Mouse (Mus musculus): ENCODE data around the gene Dnaaf2. TPM values are rescaled to one million over a fixed set of nuclear protein-coding genes. Genes with fewer than 3 reads are reported as not detected.

Gene Dnaaf2
- polyA plus RNA-seq, 1 experiment from 2014 or later = 10.9 TPM

- no peaks in the 10 kb centered on the region for H3K27me3 ChIP-seq
- peak within 1 kb of the TSS; percentile 100 for H3K4me3 ChIP-seq
- H3K4me1 ChIP-seq = peaks cover 34% of the 10 kb centered on the region
- under 1% methylated on average over 75 of the region's 75 CpGs for WGBS
- ATAC-seq (replicated peaks) = peak; percentile 76
- peak within 1 kb of the TSS; percentile 96 for H3K4me2 ChIP-seq (replicated peaks)
- peak within 1 kb of the TSS; percentile 94 for H3K9ac ChIP-seq (replicated peaks)
- peaks cover 13% of the 10 kb centered on the region; the same call in 1 of the 2 replicates for H3K36me3 ChIP-seq
- no peaks in the 10 kb centered on the region for H3K9me3 ChIP-seq
- peak within 1 kb of the TSS; percentile 96 for H3K27ac ChIP-seq (replicated peaks)
Observed at GRCm38 (mm10) chr12:69196444-69197377, 1.5 kb downstream of the Dnaaf2 start, which contains the start of gene Gm49383. Gene Gm49383, minus strand, starts transcription at chr12:69197104.

DNA sequence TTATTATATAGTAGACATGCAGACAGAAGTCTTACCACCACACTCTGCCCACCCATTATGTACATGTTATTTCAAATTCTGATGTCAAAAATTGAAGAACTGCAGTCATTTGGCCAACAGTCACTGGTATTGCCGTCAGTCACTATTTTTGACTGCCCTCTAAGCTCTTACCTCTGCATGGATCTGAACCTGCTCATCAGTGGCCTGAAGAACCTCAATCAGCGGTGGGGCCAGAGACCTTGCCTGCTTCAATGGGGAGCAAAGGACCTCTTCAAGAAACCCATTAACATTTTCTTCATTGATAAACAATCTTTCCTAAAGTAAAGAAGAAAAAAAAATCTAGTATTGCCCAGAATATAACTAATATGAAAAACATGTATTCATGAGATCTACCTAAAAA lies 5.6 kb downstream of the Dnaaf2 start:
- no peaks in the 10 kb centered on the region for H3K27me3 ChIP-seq
- H3K4me1 ChIP-seq = peaks cover 14% of the 10 kb centered on the region
- no peak overlapping the region for H3K4me2 ChIP-seq (replicated peaks)
- peaks cover 28% of the 10 kb centered on the region for H3K36me3 ChIP-seq
- WGBS = 95% methylated on average over 2 of the region's 2 CpGs
- H3K27ac ChIP-seq (replicated peaks) = no peak overlapping the region
- no peak for ATAC-seq (replicated peaks)
- H3K9me3 ChIP-seq = no peaks in the 10 kb centered on the region
- H3K4me3 ChIP-seq = no peak overlapping the region
- no peak overlapping the region for H3K9ac ChIP-seq (replicated peaks)

DNA sequence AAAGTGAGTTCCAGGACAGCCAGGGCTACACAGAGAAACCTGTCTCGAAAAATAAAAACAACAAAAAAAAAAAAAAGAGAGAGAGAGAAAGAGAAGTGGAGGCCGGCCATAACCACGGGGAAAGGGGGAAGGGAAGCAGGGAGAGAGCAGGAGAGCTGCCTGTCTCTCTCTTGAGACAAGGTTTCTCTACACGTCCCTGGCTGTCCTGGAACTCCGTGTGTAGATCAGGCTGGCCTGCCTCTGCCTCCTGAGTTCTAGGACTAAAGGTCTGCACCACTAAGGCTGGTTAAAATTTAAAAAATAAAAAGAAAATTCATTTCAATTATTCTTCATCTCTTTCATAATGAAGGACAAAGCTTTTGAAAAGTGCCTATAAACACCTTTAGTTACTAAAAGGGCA lies 6.8 kb downstream of the Dnaaf2 start:
- H3K4me3 ChIP-seq = no peak overlapping the region
- WGBS = 93% methylated on average over 5 of the region's 5 CpGs
- no peaks in the 10 kb centered on the region for H3K9me3 ChIP-seq
- no peaks in the 10 kb centered on the region for H3K27me3 ChIP-seq
- peaks cover 28% of the 10 kb centered on the region for H3K36me3 ChIP-seq
- H3K9ac ChIP-seq (replicated peaks) = no peak overlapping the region
- no peak overlapping the region for H3K27ac ChIP-seq (replicated peaks)
- peaks cover 22% of the 10 kb centered on the region for H3K4me1 ChIP-seq
- ATAC-seq (replicated peaks) = no peak
- no peak overlapping the region for H3K4me2 ChIP-seq (replicated peaks)

DNA sequence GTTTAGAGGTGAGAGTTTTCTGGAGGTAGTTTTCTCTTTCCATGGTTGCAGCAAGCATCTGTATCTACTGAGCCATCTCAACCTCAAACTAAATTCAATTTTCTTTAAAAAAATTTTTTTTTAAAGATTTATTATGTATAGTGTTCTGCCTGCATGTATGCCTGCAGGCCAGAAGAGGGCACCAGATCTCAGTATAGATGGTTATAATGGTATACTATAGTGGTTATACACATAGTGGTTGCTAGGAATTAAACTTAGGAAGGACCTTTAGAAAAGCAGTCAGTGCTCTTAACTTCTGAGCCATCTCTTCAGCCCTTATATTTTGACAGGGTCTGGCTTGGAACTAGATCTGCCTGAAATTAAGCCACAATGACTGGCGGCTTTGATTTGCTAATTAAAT lies 7.7 kb downstream of the Dnaaf2 start:
- no peak for ATAC-seq (replicated peaks)
- 97% methylated on average over 1 of the region's 1 CpGs for WGBS
- no peak overlapping the region for H3K4me3 ChIP-seq
- H3K4me1 ChIP-seq = peaks cover 17% of the 10 kb centered on the region
- H3K27ac ChIP-seq (replicated peaks) = no peak overlapping the region
- no peaks in the 10 kb centered on the region for H3K27me3 ChIP-seq
- no peaks in the 10 kb centered on the region for H3K9me3 ChIP-seq
- no peak overlapping the region for H3K9ac ChIP-seq (replicated peaks)
- H3K4me2 ChIP-seq (replicated peaks) = no peak overlapping the region
- peaks cover 28% of the 10 kb centered on the region for H3K36me3 ChIP-seq

- H3K9ac ChIP-seq (replicated peaks) = no peak overlapping the region
Observed at GRCm38 (mm10) chr12:69190074-69190473, 8.2 kb downstream of the Dnaaf2 start.

GRCm38 (mm10) chr12:69186811-69187471 lies 11.3 kb downstream of the Dnaaf2 start:
- peaks cover 28% of the 10 kb centered on the region for H3K36me3 ChIP-seq
- H3K27ac ChIP-seq (replicated peaks) = no peak overlapping the region
- 61% methylated on average over 5 of the region's 5 CpGs for WGBS
- no peak for ATAC-seq (replicated peaks)
- H3K27me3 ChIP-seq = no peaks in the 10 kb centered on the region
- no peaks in the 10 kb centered on the region for H3K9me3 ChIP-seq
- no peak overlapping the region for H3K4me3 ChIP-seq
- peaks cover 29% of the 10 kb centered on the region for H3K4me1 ChIP-seq
- H3K4me2 ChIP-seq (replicated peaks) = no peak overlapping the region
- H3K9ac ChIP-seq (replicated peaks) = 0 out of 2 replicates have a peak overlapping the region, but pooled peaks have one; percentile 10

More at GRCm38 (mm10) chr12:69190074-69190473, 8.2 kb downstream of the Dnaaf2 start:
- no peak for ATAC-seq (replicated peaks)
- H3K27me3 ChIP-seq = no peaks in the 10 kb centered on the region
- no peak overlapping the region for H3K4me2 ChIP-seq (replicated peaks)
- 90% methylated on average over 9 of the region's 9 CpGs for WGBS
- H3K4me1 ChIP-seq = peaks cover 18% of the 10 kb centered on the region
- no peak overlapping the region for H3K27ac ChIP-seq (replicated peaks)
- H3K9me3 ChIP-seq = no peaks in the 10 kb centered on the region
- peaks cover 28% of the 10 kb centered on the region for H3K36me3 ChIP-seq
- no peak overlapping the region for H3K4me3 ChIP-seq

GRCm38 (mm10) chr12:69185371-69185770 lies 12.9 kb downstream of the Dnaaf2 start:
- peak overlapping the region; percentile 68 for H3K4me2 ChIP-seq (replicated peaks)
- peaks cover 23% of the 10 kb centered on the region for H3K36me3 ChIP-seq
- no peak overlapping the region for H3K27ac ChIP-seq (replicated peaks)
- peak overlapping the region; percentile 62 for H3K9ac ChIP-seq (replicated peaks)
- peak overlapping the region; percentile 54 for H3K4me3 ChIP-seq
- no peaks in the 10 kb centered on the region for H3K27me3 ChIP-seq
- H3K4me1 ChIP-seq = peaks cover 29% of the 10 kb centered on the region
- H3K9me3 ChIP-seq = no peaks in the 10 kb centered on the region
- 79% methylated on average over 7 of the region's 7 CpGs for WGBS
- no peak for ATAC-seq (replicated peaks)

DNA sequence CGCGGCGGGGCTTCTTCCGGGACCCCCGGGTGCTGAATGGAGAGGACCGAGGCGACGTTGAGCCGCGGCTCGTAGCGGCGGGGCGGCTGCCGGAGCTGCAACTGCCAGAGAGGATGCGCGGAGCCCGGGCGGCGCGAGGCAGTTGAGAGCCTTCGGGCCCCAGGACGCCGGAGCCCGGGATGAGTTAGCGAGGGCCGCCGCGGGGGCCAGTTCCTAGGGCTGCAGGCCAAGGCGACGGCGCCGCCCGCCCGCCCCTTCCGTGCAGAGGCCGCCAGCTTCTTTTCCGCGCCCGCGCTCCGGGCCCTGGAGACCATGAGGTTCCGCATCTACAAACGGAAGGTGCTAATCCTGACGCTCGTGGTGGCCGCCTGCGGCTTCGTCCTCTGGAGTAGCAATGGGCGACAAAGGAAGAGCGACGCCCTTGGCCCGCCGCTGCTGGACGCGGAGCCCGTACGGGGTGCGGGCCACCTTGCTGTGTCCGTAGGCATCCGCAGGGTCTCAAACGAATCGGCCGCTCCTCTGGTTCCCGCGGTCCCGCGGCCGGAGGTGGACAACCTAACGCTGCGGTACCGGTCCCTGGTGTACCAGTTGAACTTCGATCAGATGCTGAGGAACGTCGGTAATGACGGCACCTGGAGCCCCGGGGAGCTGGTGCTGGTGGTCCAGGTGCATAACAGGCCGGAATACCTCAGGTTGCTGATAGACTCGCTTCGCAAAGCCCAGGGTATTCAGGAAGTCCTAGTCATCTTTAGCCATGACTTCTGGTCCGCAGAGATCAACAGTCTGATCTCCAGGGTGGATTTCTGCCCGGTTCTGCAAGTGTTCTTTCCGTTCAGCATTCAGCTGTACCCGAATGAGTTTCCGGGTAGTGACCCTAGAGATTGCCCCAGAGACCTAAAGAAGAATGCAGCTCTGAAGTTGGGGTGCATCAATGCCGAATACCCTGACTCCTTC lies 13.6 kb downstream of the Dnaaf2 start:
- Histone ChIP-seq H3K9me3 (no peaks in the 10 kb centered on the region), H3K4me2 (replicated peaks) (peak overlapping the region; percentile 68), H3K36me3 (peaks cover 16% of the 10 kb centered on the region), H3K27ac (replicated peaks) (peak overlapping the region; percentile 92), H3K4me1 (peaks cover 29% of the 10 kb centered on the region), H3K4me3 (peak overlapping the region; percentile 54), H3K9ac (replicated peaks) (peak overlapping the region; percentile 62), H3K27me3 (no peaks in the 10 kb centered on the region)
- 2% methylated on average over 85 of the region's 86 CpGs for WGBS
- peak; percentile 81 for ATAC-seq (replicated peaks)

- H3K4me2 ChIP-seq (replicated peaks) = peak within 1 kb of the TSS; percentile 91
- H3K27ac ChIP-seq (replicated peaks) = peak within 1 kb of the TSS; percentile 92
- peaks cover 9% of the 10 kb centered on the region for H3K36me3 ChIP-seq
- H3K4me3 ChIP-seq = peak within 1 kb of the TSS; percentile 54
- peaks cover 29% of the 10 kb centered on the region for H3K4me1 ChIP-seq
- no peaks in the 10 kb centered on the region for H3K27me3 ChIP-seq
- H3K9ac ChIP-seq (replicated peaks) = peak within 1 kb of the TSS; percentile 62
- no peaks in the 10 kb centered on the region for H3K9me3 ChIP-seq
- ATAC-seq (replicated peaks) = peak; percentile 100
- WGBS = under 1% methylated on average over 84 of the region's 84 CpGs
Observed at GRCm38 (mm10) chr12:69183583-69184308, 14.5 kb downstream of the Dnaaf2 start, which contains the start of the genes Rpl36al and Mgat2. Gene Rpl36al, minus strand, starts transcription at chr12:69184083. Gene Mgat2, plus strand, starts transcription at chr12:69184157.

GRCm38 (mm10) chr12:69181800-69182199 lies 16.4 kb downstream of the Dnaaf2 start:
- H3K9ac ChIP-seq (replicated peaks) = no peak overlapping the region
- H3K4me2 ChIP-seq (replicated peaks) = no peak overlapping the region
- H3K27me3 ChIP-seq = no peaks in the 10 kb centered on the region
- peaks cover 3% of the 10 kb centered on the region; the same call in 1 of the 2 replicates for H3K36me3 ChIP-seq
- WGBS = 89% methylated on average over 4 of the region's 4 CpGs
- H3K4me3 ChIP-seq = no peak overlapping the region
- no peaks in the 10 kb centered on the region for H3K9me3 ChIP-seq
- H3K4me1 ChIP-seq = peaks cover 22% of the 10 kb centered on the region
- no peak overlapping the region for H3K27ac ChIP-seq (replicated peaks)
- ATAC-seq (replicated peaks) = no peak

DNA sequence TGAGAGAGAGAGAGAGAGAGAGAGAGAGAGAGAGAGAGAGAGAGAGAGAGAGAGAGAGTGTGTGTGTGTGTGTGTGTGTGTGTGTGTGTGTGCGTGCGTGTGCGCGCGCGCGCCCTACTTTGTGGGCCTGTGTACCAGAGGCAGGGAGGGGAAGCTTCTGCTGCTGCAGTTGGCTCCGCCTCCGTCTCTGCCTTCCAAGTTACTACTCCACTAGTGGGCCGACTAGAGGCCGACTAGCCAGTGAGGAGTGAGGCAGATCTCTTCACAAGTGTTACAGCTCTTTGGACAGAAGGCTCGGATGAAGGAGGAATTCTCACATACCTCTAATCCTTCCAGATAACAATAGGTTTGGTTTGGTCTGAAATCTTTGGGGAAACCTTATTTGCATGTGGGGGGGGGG lies 18.9 kb downstream of the Dnaaf2 start:
- 73% methylated on average over 12 of the region's 12 CpGs for WGBS

More for the DNA sequence above, 18.9 kb downstream of the Dnaaf2 start:
- Histone ChIP-seq H3K27ac (replicated peaks) (no peak overlapping the region), H3K4me2 (replicated peaks) (no peak overlapping the region), H3K4me1 (peaks cover 9% of the 10 kb centered on the region), H3K4me3 (no peak overlapping the region), H3K36me3 (peaks cover 3% of the 10 kb centered on the region; the same call in 1 of the 2 replicates), H3K9ac (replicated peaks) (no peak overlapping the region), H3K27me3 (no peaks in the 10 kb centered on the region), H3K9me3 (no peaks in the 10 kb centered on the region)
- no peak for ATAC-seq (replicated peaks)
